Mouse (Mus musculus): ENCODE measurements around the gene Ebf1. TPM values are rescaled to one million over a fixed set of nuclear protein-coding genes. Genes with fewer than 3 reads are reported as not detected.

Gene Ebf1
- polyA plus RNA-seq, 1 experiment from 2014 or later: 0.41 TPM

DNA sequence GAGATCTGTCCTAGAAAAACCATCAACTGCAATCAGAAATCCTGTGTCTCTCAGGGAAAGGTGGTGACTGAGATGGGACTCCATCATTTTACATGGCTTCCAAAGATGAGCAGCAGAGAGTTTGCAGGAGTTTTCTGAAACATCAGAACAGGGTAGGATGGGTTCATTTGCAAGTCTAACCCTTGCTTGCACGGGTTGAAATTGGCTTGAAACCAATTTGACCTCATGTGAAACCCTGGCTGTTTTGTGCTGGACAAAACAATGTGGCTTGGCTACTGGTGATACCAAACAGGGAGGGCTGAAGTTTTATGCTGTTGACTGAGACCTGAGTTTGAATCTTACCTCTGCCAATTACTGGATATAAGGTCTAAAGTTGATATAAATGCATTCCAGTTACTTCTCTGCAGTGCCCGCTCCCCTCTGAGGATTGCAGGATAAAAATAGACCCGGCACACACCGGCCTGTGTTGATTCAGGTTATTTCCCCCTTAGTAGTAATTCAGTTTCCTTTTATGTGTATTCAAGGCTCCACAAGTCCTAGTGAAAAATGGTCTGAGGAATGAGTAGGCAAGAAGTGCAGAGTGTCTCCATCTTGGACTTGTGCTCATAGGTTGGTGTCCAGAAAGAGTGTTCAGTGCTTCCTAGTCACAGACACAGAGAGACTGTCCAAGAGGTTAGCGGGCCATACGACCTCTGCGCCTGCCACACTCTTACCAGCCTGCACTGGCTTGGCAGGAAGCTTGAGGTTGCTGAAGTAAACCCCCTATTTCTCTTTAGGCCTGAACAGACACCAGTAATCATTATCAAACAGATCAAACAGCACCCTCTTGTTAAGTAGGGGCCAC lies 147.1 kb downstream of the Ebf1 start:
- 0 out of 2 replicates have a peak, but pooled peaks cover 3% of the 10 kb centered on the region for H3K27me3 ChIP-seq (replicated peaks)
- H3K9me3 ChIP-seq (replicated peaks): no peaks in the 10 kb centered on the region
- H3K9ac ChIP-seq: no peak overlapping the region
- no peak overlapping the region for H3K4me2 ChIP-seq
- no peaks in the 10 kb centered on the region for H3K36me3 ChIP-seq
- no peak overlapping the region for H3K27ac ChIP-seq
- no peaks in the 10 kb centered on the region for H3K4me1 ChIP-seq
- no peak overlapping the region for H3K4me3 ChIP-seq
- ATAC-seq: no peak
- WGBS (ENCODE audit: insufficient replicate concordance): 69% methylated on average over 7 of the region's 7 CpGs

DNA sequence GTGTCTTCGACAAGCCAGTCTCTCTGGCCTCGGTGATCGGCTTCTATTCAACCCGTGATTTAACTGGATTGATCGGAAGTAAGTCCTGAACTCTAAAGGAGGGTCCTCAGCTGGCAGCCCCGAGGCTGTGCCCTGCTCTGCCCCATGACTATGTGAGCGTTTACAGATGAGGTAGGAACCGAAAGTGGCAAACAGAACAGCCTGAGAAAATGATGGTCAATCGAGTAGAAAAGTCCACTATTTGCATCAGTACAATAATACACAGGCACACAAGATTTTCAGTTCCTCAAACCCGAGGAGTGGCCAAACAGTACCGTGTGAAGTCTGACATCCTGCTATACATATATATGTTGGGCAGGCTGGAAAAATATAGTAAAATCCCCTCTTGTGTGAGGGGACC lies 147.9 kb downstream of the Ebf1 start:
- Histone ChIP-seq H3K4me2 (no peak overlapping the region), H3K4me3 (no peak overlapping the region), H3K9me3 (replicated peaks) (no peaks in the 10 kb centered on the region), H3K36me3 (no peaks in the 10 kb centered on the region), H3K9ac (no peak overlapping the region), H3K27me3 (replicated peaks) (0 out of 2 replicates have a peak, but pooled peaks cover 3% of the 10 kb centered on the region), H3K4me1 (no peaks in the 10 kb centered on the region), H3K27ac (no peak overlapping the region)
- ATAC-seq: no peak
- 57% methylated on average over 11 of the region's 11 CpGs for WGBS (ENCODE audit: insufficient replicate concordance)

GRCm38 (mm10) chr11:44766246-44766645 lies 149.1 kb downstream of the Ebf1 start:
- no peak overlapping the region for H3K27ac ChIP-seq
- 0 out of 2 replicates have a peak, but pooled peaks cover under 1% of the 10 kb centered on the region for H3K27me3 ChIP-seq (replicated peaks)
- H3K9ac ChIP-seq: no peak overlapping the region
- no peaks in the 10 kb centered on the region for H3K9me3 ChIP-seq (replicated peaks)
- ATAC-seq: no peak
- 57% methylated on average over 5 of the region's 5 CpGs for WGBS (ENCODE audit: insufficient replicate concordance)
- no peaks in the 10 kb centered on the region for H3K36me3 ChIP-seq
- H3K4me2 ChIP-seq: no peak overlapping the region
- H3K4me1 ChIP-seq: no peaks in the 10 kb centered on the region
- no peak overlapping the region for H3K4me3 ChIP-seq

DNA sequence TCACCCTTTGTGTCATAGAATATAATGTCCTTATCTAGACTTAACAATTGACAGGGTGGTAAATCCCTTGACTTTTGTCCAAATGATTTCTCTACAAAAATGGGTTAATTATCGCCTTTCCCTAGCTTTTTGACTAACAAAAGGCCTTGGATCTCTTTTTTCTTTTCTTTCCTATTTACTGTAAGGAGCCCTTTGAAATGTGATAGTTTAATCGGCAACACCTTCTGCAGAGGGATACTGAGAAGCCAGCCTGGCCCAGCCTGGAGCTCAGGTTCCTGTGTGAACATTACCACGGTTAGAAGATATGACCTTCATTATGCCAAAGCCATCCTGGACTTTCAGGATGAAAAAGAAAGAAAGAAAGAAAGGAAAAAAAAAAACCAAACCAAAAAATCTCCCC lies 150.2 kb downstream of the Ebf1 start:
- Histone ChIP-seq H3K27ac (no peak overlapping the region), H3K27me3 (replicated peaks) (no peaks in the 10 kb centered on the region), H3K9me3 (replicated peaks) (no peaks in the 10 kb centered on the region), H3K36me3 (no peaks in the 10 kb centered on the region), H3K4me1 (no peaks in the 10 kb centered on the region), H3K4me3 (no peak overlapping the region), H3K4me2 (no peak overlapping the region), H3K9ac (no peak overlapping the region)
- no peak for ATAC-seq
- 26% methylated on average over 3 of the region's 3 CpGs for WGBS (ENCODE audit: insufficient replicate concordance)

DNA sequence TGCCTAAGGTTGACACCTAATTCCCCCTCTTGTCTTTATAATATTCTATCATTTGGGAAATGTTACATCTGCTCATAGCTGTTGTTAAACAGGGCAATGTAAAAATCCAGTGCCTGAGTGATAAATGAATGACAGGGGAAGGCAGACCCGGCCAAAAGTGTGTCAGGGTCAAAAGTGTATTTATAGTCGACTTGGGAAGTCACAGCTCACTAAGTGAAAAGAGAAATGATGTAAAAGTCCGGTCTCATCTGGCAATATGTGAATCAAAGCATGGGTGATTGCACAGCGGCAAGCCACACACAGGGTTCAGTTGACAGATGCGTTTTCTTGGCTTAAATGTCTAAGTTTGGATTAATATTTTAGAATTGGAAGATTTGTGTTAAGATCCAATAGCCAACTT lies 151.2 kb downstream of the Ebf1 start:
- Histone ChIP-seq H3K27me3 (replicated peaks) (no peaks in the 10 kb centered on the region), H3K4me2 (no peak overlapping the region), H3K4me1 (no peaks in the 10 kb centered on the region), H3K27ac (no peak overlapping the region), H3K9ac (no peak overlapping the region), H3K4me3 (no peak overlapping the region), H3K9me3 (replicated peaks) (no peaks in the 10 kb centered on the region), H3K36me3 (no peaks in the 10 kb centered on the region)
- WGBS (ENCODE audit: insufficient replicate concordance): 55% methylated on average over 5 of the region's 5 CpGs
- no peak for ATAC-seq

DNA sequence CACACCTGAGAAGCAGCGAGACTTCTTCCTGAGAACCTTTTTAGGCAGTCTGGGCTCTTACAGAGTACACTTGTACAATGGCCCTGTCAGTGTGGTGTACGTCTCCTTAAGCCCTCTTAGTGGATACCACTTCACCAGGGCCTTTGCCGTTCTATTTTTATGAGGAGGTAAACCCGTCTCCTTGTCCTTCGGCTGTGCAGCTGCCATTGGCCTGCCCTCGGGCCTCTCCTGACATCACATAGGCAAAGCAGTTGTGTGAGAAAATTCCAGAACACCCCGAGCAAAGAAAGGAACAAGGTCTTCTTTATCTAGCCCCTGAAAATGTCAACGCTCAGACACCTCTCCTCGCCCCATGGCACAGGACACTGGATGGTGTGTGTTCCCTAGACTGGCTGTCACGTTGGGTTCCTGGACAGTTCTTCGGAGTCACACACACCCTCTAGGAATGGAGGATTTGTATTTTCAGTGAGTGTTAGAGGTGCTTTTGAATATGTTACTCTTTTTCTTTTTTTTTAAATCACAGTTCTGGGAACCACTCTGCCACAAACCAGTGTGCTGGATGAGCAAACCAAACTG lies 154.0 kb downstream of the Ebf1 start:
- H3K36me3 ChIP-seq: no peaks in the 10 kb centered on the region
- WGBS (ENCODE audit: insufficient replicate concordance): 70% methylated on average over 11 of the region's 11 CpGs
- ATAC-seq: no peak
- no peaks in the 10 kb centered on the region for H3K27me3 ChIP-seq (replicated peaks)
- no peak overlapping the region for H3K27ac ChIP-seq
- H3K4me1 ChIP-seq: no peaks in the 10 kb centered on the region
- no peak overlapping the region for H3K4me2 ChIP-seq
- no peaks in the 10 kb centered on the region for H3K9me3 ChIP-seq (replicated peaks)
- H3K4me3 ChIP-seq: no peak overlapping the region
- H3K9ac ChIP-seq: no peak overlapping the region

GRCm38 (mm10) chr11:44774411-44774810 lies 157.3 kb downstream of the Ebf1 start:
- no peak overlapping the region for H3K4me3 ChIP-seq
- H3K27me3 ChIP-seq (replicated peaks): no peaks in the 10 kb centered on the region
- no peak for ATAC-seq
- WGBS (ENCODE audit: insufficient replicate concordance): 32% methylated on average over 3 of the region's 3 CpGs
- H3K4me1 ChIP-seq: no peaks in the 10 kb centered on the region
- H3K27ac ChIP-seq: no peak overlapping the region
- H3K9ac ChIP-seq: no peak overlapping the region
- H3K4me2 ChIP-seq: no peak overlapping the region
- no peaks in the 10 kb centered on the region for H3K9me3 ChIP-seq (replicated peaks)
- no peaks in the 10 kb centered on the region for H3K36me3 ChIP-seq

- Histone ChIP-seq H3K27ac (no peak overlapping the region), H3K4me3 (no peak overlapping the region), H3K9ac (no peak overlapping the region), H3K4me2 (no peak overlapping the region), H3K4me1 (no peaks in the 10 kb centered on the region), H3K36me3 (no peaks in the 10 kb centered on the region), H3K9me3 (replicated peaks) (no peaks in the 10 kb centered on the region), H3K27me3 (replicated peaks) (no peaks in the 10 kb centered on the region)
- 52% methylated on average over 2 of the region's 2 CpGs for WGBS (ENCODE audit: insufficient replicate concordance)
- no peak for ATAC-seq
These were observed 158.4 kb downstream of the Ebf1 start for GRCm38 (mm10) chr11:44775549-44775948.

- Histone ChIP-seq H3K9me3 (replicated peaks) (no peaks in the 10 kb centered on the region), H3K9ac (no peak overlapping the region), H3K4me2 (no peak overlapping the region), H3K27me3 (replicated peaks) (no peaks in the 10 kb centered on the region), H3K36me3 (no peaks in the 10 kb centered on the region), H3K4me3 (no peak overlapping the region), H3K27ac (no peak overlapping the region), H3K4me1 (no peaks in the 10 kb centered on the region)
- 73% methylated on average over 2 of the region's 2 CpGs for WGBS (ENCODE audit: insufficient replicate concordance)
- ATAC-seq: no peak
These were observed 159.4 kb downstream of the Ebf1 start for GRCm38 (mm10) chr11:44776556-44776955.

DNA sequence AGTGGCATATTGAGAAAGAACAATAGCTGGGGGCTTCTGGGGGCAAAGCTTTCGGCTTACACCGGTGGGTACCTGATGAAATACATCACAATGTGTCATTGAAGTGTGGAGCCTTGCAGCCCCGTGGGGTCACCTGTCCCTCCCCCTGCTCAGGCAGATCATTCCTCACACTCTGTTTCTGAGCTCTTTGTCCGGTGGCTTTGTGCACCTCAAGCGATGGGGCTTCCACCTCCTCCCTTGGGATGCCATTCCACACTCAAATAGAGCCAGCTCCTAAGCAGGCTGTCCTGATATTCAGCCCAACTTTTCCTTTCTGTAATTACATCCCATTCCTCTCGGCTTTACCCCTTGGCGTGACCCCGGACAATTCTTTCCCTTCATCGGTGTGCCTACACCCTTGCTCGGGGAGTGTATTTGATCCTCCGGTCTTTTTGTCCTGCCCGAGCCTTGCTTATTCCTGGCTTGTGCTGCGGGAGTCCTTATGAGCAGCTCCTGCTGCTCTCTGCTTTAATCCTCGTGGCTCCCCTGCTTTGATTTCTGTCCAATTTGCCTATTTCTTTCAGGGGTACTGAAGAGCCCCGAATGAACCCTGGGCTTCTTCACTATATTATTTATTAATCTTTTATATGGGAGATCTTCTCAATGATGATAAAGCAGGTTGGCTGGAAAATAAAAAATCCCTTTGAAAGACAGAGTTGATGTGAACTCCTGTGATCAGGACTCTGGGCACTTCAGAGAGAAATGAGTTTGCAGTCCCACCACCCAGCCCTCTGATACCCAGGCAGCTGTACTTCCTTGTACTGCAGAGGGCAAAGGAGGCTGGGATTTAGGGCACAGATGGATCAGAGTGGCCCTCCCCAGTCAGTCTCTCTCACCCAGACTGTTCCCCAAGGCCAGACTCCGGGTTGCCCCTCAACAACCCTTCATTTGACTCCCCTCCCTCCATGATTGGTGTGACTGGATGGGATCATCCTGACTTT lies 160.5 kb downstream of the Ebf1 start:
- H3K9me3 ChIP-seq (replicated peaks): no peaks in the 10 kb centered on the region
- H3K9ac ChIP-seq: no peak overlapping the region
- H3K4me2 ChIP-seq: no peak overlapping the region
- H3K4me3 ChIP-seq: no peak overlapping the region
- H3K27me3 ChIP-seq (replicated peaks): no peaks in the 10 kb centered on the region
- H3K36me3 ChIP-seq: no peaks in the 10 kb centered on the region
- H3K4me1 ChIP-seq: no peaks in the 10 kb centered on the region
- no peak overlapping the region for H3K27ac ChIP-seq
- WGBS (ENCODE audit: insufficient replicate concordance): 65% methylated on average over 16 of the region's 16 CpGs
- ATAC-seq: no peak

DNA sequence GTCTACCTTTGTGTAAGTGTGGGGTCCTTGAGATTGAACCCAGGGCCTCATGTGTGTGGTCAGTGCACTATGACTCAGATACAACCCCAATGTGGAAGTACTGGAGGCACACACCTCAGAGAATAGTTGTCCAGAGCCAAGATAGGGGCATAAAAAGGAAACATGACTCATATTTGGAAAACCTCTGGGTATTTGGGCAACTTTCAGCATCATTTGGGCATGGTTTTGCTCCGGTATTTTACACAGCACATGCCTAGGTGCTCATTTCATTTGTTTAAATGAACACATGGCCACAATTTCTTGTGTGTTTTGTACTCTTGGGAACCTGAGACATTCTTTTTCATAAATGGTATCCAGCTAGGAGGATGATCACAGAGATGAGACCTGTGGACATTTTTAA lies 161.9 kb downstream of the Ebf1 start:
- WGBS (ENCODE audit: insufficient replicate concordance): 68% methylated on average over 1 of the region's 1 CpGs
- Histone ChIP-seq H3K4me2 (no peak overlapping the region), H3K36me3 (no peaks in the 10 kb centered on the region), H3K27ac (no peak overlapping the region), H3K9ac (no peak overlapping the region), H3K27me3 (replicated peaks) (no peaks in the 10 kb centered on the region), H3K9me3 (replicated peaks) (no peaks in the 10 kb centered on the region), H3K4me1 (no peaks in the 10 kb centered on the region), H3K4me3 (no peak overlapping the region)
- ATAC-seq: no peak

All from liver, embryonic 12.5 days (tissue).